Mouse (Mus musculus) B cell, adult 2 months (primary cell): ENCODE data around the gene Edc3.
A peak's percentile ranks its signal among the peaks of the same experiment; 100 is the strongest.

Experiments used
- DNase-seq, 2 experiments: peaks; one replicate each; pipeline ENCODE4 v3.0.0; 2022

Edc3 gene

DNA sequence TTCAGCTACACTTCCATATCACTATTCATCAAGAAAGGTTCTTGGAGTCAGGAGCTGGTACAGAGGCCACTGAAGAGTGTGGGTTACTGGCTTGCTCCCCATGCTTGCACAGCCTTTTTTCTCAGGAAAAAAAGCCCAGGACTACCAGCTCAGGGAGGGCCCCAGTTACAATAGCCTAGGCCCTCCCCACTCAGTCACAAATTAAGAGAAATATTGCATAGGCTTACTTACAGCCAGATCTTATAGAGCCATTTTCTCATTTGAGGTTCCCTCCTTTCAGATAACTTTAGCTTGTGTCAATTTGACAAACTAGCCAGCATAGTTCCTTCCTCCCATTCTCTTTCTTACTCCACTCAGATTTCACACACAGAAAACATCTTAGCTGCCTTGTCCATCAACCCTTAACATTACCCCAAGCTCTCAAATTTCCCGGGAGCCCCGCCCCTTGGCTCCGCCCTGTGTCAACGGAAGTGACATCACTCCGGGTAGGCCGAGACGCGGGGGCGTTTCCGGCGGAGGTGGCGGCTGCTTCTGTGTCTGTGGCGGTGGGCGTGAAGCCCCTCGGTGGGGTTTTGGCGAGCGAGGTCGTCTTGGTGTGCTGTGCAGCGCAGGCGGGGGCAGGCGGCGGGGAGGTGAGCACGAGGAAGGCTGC is at the start of gene Edc3:
Gene Edc3 (plus strand): TSS at position 473 of the 652 bp plus-strand sequence.
- DNase-seq = peak; percentile 96 to 97

DNA sequence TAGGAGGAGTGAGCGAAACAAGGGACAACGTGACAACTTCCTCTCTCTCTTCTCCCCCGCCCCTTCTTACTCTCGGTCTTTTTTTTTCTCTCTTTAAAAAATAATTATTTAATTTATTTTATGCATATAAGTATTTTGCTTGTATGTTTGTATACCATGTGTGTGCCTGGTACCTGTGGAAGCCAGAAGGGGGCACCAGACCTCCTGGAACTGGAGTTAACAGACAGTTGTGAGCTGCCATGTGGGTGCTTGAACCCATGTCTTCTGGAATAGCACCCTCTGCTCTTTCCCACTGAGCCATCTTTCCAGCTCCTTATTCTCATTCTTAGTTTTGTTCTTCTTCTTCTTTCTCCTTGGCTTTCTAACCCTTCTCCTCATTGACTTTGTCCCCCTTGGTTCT is 49.4 kb upstream of the Edc3 start:
- peak in 1 of 2 experiments; percentile 24 for DNase-seq

GRCm38 (mm10) chr9:57659774-57660173 is 48.6 kb upstream of the Edc3 start:
- DNase-seq = peak; percentile 76 to 81

- no peak for DNase-seq
These were observed 47.8 kb upstream of the Edc3 start for GRCm38 (mm10) chr9:57660501-57660900.

GRCm38 (mm10) chr9:57661552-57661951 is 46.8 kb upstream of the Edc3 start:
- DNase-seq = no peak

GRCm38 (mm10) chr9:57664616-57665015 is 43.7 kb upstream of the Edc3 start:
- no peak for DNase-seq

GRCm38 (mm10) chr9:57666536-57666935 is 41.8 kb upstream of the Edc3 start:
- no peak for DNase-seq

DNA sequence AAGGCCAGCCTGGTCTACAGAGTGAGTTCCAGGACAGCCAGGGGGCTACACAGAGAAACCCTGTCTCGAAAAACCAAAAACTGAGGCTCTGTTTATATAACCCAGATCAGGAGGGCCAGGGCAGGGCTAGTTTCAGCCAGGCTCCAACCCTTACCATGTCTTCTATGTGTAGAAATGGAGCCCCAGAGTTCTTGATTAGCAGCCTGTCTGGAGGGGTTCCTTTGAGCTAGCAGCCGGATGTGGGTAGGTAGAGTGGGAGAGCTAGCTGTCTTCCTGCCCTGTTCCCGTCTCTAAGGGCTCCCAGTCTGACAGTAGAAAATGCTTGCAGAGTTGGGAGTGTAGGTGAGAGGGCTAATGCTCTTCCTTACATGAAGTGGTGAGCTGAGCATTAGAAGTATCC is 41.2 kb upstream of the Edc3 start:
- no peak for DNase-seq

GRCm38 (mm10) chr9:57667817-57668216 is 40.5 kb upstream of the Edc3 start:
- DNase-seq = no peak

- DNase-seq = no peak
These were observed 40.1 kb upstream of the Edc3 start for GRCm38 (mm10) chr9:57668277-57668676.

DNA sequence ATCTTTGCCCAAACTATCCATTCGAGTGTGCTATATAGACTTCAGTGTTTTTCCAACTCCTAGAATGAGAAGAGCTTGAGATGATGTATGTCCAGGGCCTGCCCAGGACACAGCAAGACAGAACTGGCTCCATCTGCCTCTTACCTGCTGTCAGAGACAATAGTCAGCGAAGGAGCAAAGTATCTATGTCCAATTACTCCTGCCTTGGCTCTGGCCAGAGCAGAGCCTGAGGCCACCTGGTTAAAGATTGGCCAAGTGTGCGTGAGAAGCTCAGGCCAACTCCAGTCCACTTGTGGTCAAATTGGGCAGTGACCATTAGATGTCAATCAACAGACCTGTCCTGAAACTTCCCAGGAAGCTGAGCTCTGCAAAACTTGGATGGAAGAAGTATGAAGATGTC is 38.8 kb upstream of the Edc3 start:
- DNase-seq = no peak

DNA sequence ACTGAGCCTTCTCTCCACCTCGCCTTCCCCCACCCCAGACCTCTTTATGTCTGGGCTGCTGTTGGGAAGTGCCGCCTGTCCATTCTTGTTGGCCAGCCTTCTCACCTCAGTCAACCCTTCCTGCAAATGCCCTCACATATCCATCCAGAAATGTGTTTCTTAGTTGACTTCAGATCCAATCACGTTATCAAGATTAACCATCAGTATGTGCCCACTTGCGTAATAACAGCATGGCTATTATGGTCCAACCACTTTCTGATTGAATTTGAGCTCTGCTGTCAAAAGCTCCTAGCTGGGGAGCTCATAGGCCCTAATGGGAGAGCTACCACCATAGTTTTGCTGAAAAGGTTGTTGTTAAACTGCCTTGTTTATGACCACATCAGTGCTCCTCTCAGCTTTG is 37.3 kb upstream of the Edc3 start:
- DNase-seq = no peak

DNA sequence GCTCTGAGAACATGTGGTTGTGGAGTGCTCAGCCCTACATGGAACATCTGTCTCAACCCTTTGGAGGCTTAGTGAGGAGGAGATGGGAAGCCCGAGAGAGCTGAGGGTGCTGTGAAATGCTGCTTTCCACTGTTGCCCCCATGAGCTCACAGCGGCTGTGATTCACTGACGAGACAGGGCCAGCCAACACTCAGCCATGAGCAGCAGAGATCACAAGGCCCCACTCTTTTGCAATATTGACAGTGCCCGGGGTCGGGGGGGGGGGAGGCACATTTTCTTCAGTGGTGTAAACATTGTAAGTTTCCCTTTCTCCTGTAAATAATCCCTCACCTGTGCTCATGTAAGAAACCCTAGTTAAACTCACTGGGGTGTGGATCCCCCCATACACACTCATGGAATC is 36.8 kb upstream of the Edc3 start:
- no peak for DNase-seq

DNA sequence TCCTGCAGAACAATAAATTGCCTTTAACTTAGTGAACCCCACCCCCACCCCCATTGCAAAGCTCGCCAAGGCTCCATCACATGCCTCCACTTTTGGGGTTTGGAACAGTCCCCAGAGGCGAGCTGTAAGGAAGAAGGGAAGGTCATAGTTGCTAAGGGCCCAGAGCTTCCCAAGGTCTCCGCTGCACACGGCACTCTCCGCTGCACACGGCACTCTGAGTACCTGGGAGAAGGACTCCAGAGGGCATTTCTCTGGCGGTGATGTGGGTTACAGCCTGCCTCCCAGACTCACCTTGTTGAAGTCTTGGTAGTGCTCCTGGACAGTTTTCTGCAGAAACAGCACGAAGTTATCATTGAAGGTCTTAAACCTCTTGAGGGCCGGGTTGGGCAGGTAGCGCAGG is 26.9 kb upstream of the Edc3 start:
- DNase-seq = no peak

- no peak for DNase-seq
These were observed 24.8 kb upstream of the Edc3 start, which contains the start of gene Cyp1a2 for GRCm38 (mm10) chr9:57683520-57683919. Gene Cyp1a2 (minus strand): TSS chr9:57683703.

GRCm38 (mm10) chr9:57686011-57686410 is 22.3 kb upstream of the Edc3 start:
- no peak for DNase-seq

DNA sequence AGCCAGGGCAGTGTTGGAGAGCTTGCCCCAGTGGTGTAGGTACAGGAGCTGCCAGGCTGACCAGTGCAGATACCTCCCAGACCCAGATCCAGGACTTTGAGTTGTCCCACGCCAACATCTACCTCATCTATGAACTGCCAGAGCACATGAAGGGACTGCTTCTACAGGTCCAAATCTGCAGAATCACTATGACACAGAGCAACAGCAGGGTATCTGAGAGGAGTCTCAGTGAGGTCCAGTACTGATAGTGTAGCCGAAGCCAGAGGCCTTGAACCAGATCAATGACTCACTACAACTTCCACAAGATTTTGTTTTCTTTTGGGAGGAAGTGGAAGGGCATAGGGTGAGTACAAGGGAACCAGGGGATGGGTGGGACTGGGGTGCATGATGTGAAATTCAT is 20.6 kb upstream of the Edc3 start, which contains the start of gene Cyp1a1:
Gene Cyp1a1 (plus strand): TSS at position 178 of the 400 bp plus-strand sequence.
- DNase-seq = no peak

GRCm38 (mm10) chr9:57688158-57688557 is 20.2 kb upstream of the Edc3 start:
- DNase-seq = peak; percentile 50 to 59

- no peak for DNase-seq
These were observed 19.7 kb upstream of the Edc3 start for GRCm38 (mm10) chr9:57688606-57689005.

DNA sequence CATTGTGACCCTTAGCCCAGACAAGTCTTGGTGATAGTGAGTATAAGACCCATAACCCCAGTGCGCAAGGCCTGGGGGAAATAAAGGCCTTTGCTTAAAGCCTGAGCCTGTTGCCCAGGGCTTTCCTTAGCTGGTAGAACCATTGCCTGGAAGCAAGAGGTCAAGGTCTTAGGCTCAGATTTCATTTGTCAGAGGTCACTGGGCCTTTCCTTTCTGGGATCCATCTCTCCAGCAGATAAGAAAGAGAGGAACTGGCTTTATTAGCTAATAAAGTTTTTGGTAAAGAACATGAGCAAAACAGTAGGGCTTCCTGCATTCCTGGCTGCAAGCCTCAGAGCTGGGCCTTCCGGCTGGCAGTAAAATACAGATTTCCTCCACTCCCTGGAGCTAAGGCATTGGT is 14.2 kb upstream of the Edc3 start:
- no peak for DNase-seq

- DNase-seq = peak; percentile 11 to 19
These were observed 11.7 kb upstream of the Edc3 start for GRCm38 (mm10) chr9:57696380-57697285.

GRCm38 (mm10) chr9:57697380-57697779 is 11.0 kb upstream of the Edc3 start:
- DNase-seq = no peak

DNA sequence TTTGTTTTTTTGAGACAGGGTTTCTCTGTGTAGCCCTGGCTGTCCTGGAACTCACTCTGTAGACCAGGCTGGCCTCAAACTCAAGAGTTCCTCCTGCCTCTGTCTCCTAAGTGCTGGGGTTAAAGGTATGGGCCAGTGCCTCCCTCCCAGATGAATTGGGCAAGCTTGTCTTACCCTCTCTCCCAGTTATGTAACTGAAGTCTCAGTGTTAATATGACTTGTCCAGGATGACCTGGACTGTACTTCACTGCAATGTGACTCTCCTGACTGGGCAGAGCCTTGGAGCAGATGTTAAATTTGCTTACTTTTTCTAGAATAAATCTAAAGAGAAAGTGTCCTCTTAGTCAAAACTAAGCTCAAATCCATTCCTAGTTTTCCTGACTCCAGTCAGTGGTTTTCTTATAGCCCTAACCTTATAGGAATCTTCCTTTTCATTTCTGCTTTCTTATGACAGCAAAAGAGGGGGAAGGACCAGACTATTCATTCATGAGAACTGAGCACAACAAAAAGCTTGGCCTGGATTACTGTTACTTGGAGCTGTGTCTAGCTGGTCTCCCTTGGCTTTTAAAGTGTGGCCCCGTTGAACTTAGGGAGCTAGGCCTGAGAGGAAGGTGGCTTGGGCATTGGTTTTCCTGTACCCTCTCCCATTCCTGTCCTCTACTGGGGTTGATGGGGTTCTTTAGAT is 9.7 kb upstream of the Edc3 start:
- DNase-seq = no peak

DNA sequence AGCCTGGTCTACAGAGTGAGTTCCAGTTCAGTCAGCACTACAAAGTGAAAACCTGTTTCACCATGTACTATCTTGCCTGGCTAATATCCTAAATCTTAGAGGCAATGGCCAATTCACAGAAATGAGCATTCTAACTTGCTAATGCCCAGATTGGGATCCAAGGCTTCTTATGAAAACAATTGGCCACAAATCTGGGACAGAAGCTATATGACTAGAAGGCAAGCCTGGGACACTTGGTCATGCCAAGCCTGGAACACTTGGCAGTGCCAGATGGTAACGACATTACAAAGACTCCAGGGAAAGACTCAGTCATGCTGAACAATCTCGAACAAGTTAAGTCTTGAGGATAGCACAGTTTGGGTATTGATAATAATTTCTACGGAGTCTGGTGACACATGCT is 1.8 kb upstream of the Edc3 start:
- DNase-seq = no peak
